Mouse (Mus musculus) forebrain, embryonic 16.5 days (tissue): ENCODE results near the gene Otulinl. TPM values are rescaled to one million over a fixed set of nuclear protein-coding genes. Genes with fewer than 3 reads are reported as not detected.

Experiments
- ATAC-seq: fragments of 200-750 bp; cut with Nextera tagmentation; 2 replicates; pipeline ENCODE4 v1.8.0; 2017; ENCODE audit warnings: mild to moderate bottlenecking, moderate library complexity
- H3K27ac ChIP-seq: fragments of 300-500 bp; sonication (generic); 2 replicates; pipeline ENCODE4 v1.5.1; 2014; ENCODE audit warnings: low read length, control low read depth
- H3K27me3 ChIP-seq: fragments of 300-500 bp; sonication (generic); replicated peaks from 2 replicates; pipeline ENCODE4 v1.6.1; 2014; ENCODE audit warnings: low read length; ENCODE audit not compliant: control insufficient read depth, insufficient read depth
- H3K36me3 ChIP-seq: fragments of 300-500 bp; sonication (generic); 2 replicates; pipeline ENCODE4 v1.6.1; 2014; ENCODE audit not compliant: control insufficient read depth, insufficient read depth
- H3K4me1 ChIP-seq: fragments of 300-500 bp; sonication (generic); replicated peaks from 2 replicates; pipeline ENCODE4 v1.6.1; 2014; ENCODE audit warnings: low read length; ENCODE audit not compliant: control insufficient read depth, insufficient read depth
- H3K4me2 ChIP-seq: fragments of 300-500 bp; sonication (generic); 2 replicates; pipeline ENCODE4 v1.6.1; 2014; ENCODE audit warnings: mild to moderate bottlenecking, low read length, control low read depth
- H3K4me3 ChIP-seq: fragments of 300-500 bp; sonication (generic); replicated peaks from 2 replicates; pipeline ENCODE4 v1.5.1; 2014; ENCODE audit warnings: mild to moderate bottlenecking, low read length, control low read depth
- H3K9ac ChIP-seq: fragments of 300-500 bp; sonication (generic); replicated peaks from 2 replicates; pipeline ENCODE4 v1.6.1; 2014; ENCODE audit warnings: low read depth, low read length, control low read depth
- H3K9me3 ChIP-seq: fragments of 300-500 bp; sonication (generic); 2 replicates; pipeline ENCODE4 v1.6.1; 2016; ENCODE audit warnings: low read length; ENCODE audit not compliant: control insufficient read depth
- WGBS: fragments of 180-500 bp; shearing (Covaris S2); extraction: QIAGEN DNeasy Blood & Tissue Kit; methylation state at CpG from one replicate; pipeline ENCODE4 v1.1.7; 2014; 5-methylcytosine and 5-hydroxymethylcytosine counted together
- polyA plus RNA-seq: library from polyadenylated mRNA; unstranded; fragments of >200 nt; fragmentation: Nextera tagmentation; extraction: Ambion mirVana; gene quantifications from 2 replicates; pipeline ENCODE4 v1.2.1, GENCODE M21; 2015

Otulinl gene
- polyA plus RNA-seq, 1 experiment from 2014 or later, result 13.6 TPM

- WGBS, result 85% methylated on average over 7 of the region's 7 CpGs
- Histone ChIP-seq H3K27me3 (no peaks in the 10 kb centered on the region), H3K4me3 (no peak overlapping the region), H3K4me1 (0 out of 2 replicates have a peak, but pooled peaks cover 2% of the 10 kb centered on the region), H3K4me2 (no peak overlapping the region), H3K36me3 (no peaks in the 10 kb centered on the region), H3K9ac (no peak overlapping the region), H3K9me3 (no peaks in the 10 kb centered on the region), H3K27ac (no peak overlapping the region)
- no peak for ATAC-seq
Observed at GRCm38 (mm10) chr15:27684813-27685212, 3.4 kb upstream of the Otulinl start.

GRCm38 (mm10) chr15:27683206-27683605 lies 1.8 kb upstream of the Otulinl start:
- no peak overlapping the region for H3K4me3 ChIP-seq
- H3K4me2 ChIP-seq, result no peak overlapping the region
- 97% methylated on average over 1 of the region's 1 CpGs for WGBS
- no peaks in the 10 kb centered on the region for H3K9me3 ChIP-seq
- H3K27ac ChIP-seq, result no peak overlapping the region
- ATAC-seq, result no peak
- H3K36me3 ChIP-seq, result no peaks in the 10 kb centered on the region
- 0 out of 2 replicates have a peak, but pooled peaks cover 2% of the 10 kb centered on the region for H3K4me1 ChIP-seq
- no peak overlapping the region for H3K9ac ChIP-seq
- no peaks in the 10 kb centered on the region for H3K27me3 ChIP-seq

GRCm38 (mm10) chr15:27682619-27683018 lies 1.2 kb upstream of the Otulinl start:
- no peak overlapping the region for H3K9ac ChIP-seq
- H3K36me3 ChIP-seq, result no peaks in the 10 kb centered on the region
- H3K4me1 ChIP-seq, result 0 out of 2 replicates have a peak, but pooled peaks cover 2% of the 10 kb centered on the region
- no peaks in the 10 kb centered on the region for H3K9me3 ChIP-seq
- no peak for ATAC-seq
- 44% methylated on average over 9 of the region's 9 CpGs for WGBS
- H3K27me3 ChIP-seq, result no peaks in the 10 kb centered on the region
- H3K4me3 ChIP-seq, result no peak overlapping the region
- H3K27ac ChIP-seq, result no peak overlapping the region
- H3K4me2 ChIP-seq, result no peak overlapping the region

- Histone ChIP-seq H3K9me3 (no peaks in the 10 kb centered on the region), H3K27me3 (no peaks in the 10 kb centered on the region), H3K4me1 (0 out of 2 replicates have a peak, but pooled peaks cover 2% of the 10 kb centered on the region), H3K36me3 (no peaks in the 10 kb centered on the region), H3K4me2 (peak overlapping the region; percentile 90), H3K27ac (no peak overlapping the region; the same call in 1 of the 2 replicates), H3K4me3 (peak overlapping the region; percentile 67), H3K9ac (peak overlapping the region; percentile 82)
- WGBS, result 2% methylated on average over 28 of the region's 28 CpGs
- no peak for ATAC-seq
Observed at GRCm38 (mm10) chr15:27680997-27681396, 382 bp downstream of the Otulinl start.

GRCm38 (mm10) chr15:27678511-27678910 lies 2.9 kb downstream of the Otulinl start:
- no peak for ATAC-seq
- no peak overlapping the region for H3K4me3 ChIP-seq
- 85% methylated on average over 9 of the region's 9 CpGs for WGBS

GRCm38 (mm10) chr15:27677801-27678200 lies 3.6 kb downstream of the Otulinl start:
- H3K27ac ChIP-seq, result no peak overlapping the region
- no peak overlapping the region for H3K4me3 ChIP-seq
- ATAC-seq, result no peak
- H3K36me3 ChIP-seq, result no peaks in the 10 kb centered on the region
- H3K27me3 ChIP-seq, result no peaks in the 10 kb centered on the region
- no peak overlapping the region for H3K4me2 ChIP-seq
- 79% methylated on average over 6 of the region's 6 CpGs for WGBS
- 0 out of 2 replicates have a peak, but pooled peaks cover 2% of the 10 kb centered on the region for H3K4me1 ChIP-seq
- no peaks in the 10 kb centered on the region for H3K9me3 ChIP-seq
- no peak overlapping the region for H3K9ac ChIP-seq

More at GRCm38 (mm10) chr15:27678511-27678910, 2.9 kb downstream of the Otulinl start:
- Histone ChIP-seq H3K9ac (no peak overlapping the region), H3K36me3 (no peaks in the 10 kb centered on the region), H3K27me3 (no peaks in the 10 kb centered on the region), H3K4me1 (0 out of 2 replicates have a peak, but pooled peaks cover 2% of the 10 kb centered on the region), H3K27ac (no peak overlapping the region), H3K9me3 (no peaks in the 10 kb centered on the region), H3K4me2 (no peak overlapping the region)

- Histone ChIP-seq H3K4me1 (no peaks in the 10 kb centered on the region), H3K27ac (no peak overlapping the region), H3K9me3 (no peaks in the 10 kb centered on the region), H3K27me3 (no peaks in the 10 kb centered on the region), H3K36me3 (no peaks in the 10 kb centered on the region), H3K4me3 (no peak overlapping the region), H3K9ac (no peak overlapping the region), H3K4me2 (no peak overlapping the region)
- no peak for ATAC-seq
- WGBS, result 42% methylated on average over 9 of the region's 9 CpGs
Observed at GRCm38 (mm10) chr15:27676211-27676610, 5.2 kb downstream of the Otulinl start.

GRCm38 (mm10) chr15:27675122-27675521 lies 6.3 kb downstream of the Otulinl start:
- H3K4me3 ChIP-seq, result no peak overlapping the region
- ATAC-seq, result no peak
- no peak overlapping the region for H3K27ac ChIP-seq
- no peaks in the 10 kb centered on the region for H3K9me3 ChIP-seq
- no peak overlapping the region for H3K4me2 ChIP-seq
- 95% methylated on average over 7 of the region's 7 CpGs for WGBS
- no peaks in the 10 kb centered on the region for H3K36me3 ChIP-seq
- H3K4me1 ChIP-seq, result no peaks in the 10 kb centered on the region
- H3K27me3 ChIP-seq, result no peaks in the 10 kb centered on the region
- H3K9ac ChIP-seq, result no peak overlapping the region

- Histone ChIP-seq H3K9ac (no peak overlapping the region), H3K9me3 (no peaks in the 10 kb centered on the region), H3K27me3 (no peaks in the 10 kb centered on the region), H3K4me2 (no peak overlapping the region), H3K36me3 (no peaks in the 10 kb centered on the region), H3K4me1 (no peaks in the 10 kb centered on the region), H3K27ac (no peak overlapping the region), H3K4me3 (no peak overlapping the region)
- 89% methylated on average over 6 of the region's 6 CpGs for WGBS
- ATAC-seq, result no peak
Observed at GRCm38 (mm10) chr15:27674041-27674440, 7.3 kb downstream of the Otulinl start.

GRCm38 (mm10) chr15:27673151-27673550 lies 8.2 kb downstream of the Otulinl start:
- no peak for ATAC-seq
- Histone ChIP-seq H3K4me1 (no peaks in the 10 kb centered on the region), H3K27me3 (no peaks in the 10 kb centered on the region), H3K9me3 (no peaks in the 10 kb centered on the region), H3K4me3 (no peak overlapping the region), H3K4me2 (no peak overlapping the region), H3K27ac (no peak overlapping the region), H3K9ac (no peak overlapping the region), H3K36me3 (no peaks in the 10 kb centered on the region)
- WGBS, result 95% methylated on average over 6 of the region's 6 CpGs
